Mouse (Mus musculus) ES-E14 (cell line): ENCODE measurements around the gene Lexm. TPM values are rescaled to one million over a fixed set of nuclear protein-coding genes. Genes with fewer than 3 reads are reported as not detected.

Experiments
- DNase-seq: peaks from one replicate; pipeline ENCODE4 v3.0.0-alpha.2; 2013; ENCODE audit warnings: low read depth, low spot score
- H3K27ac ChIP-seq: 2 replicates; pipeline ENCODE4 v1.5.1; 2012; ENCODE audit warnings: low read depth, mild to moderate bottlenecking, low read length, moderate library complexity, mixed read lengths; ENCODE audit not compliant: poor library complexity, insufficient read depth, severe bottlenecking
- H3K36me3 ChIP-seq: 2 replicates; pipeline ENCODE4 v1.6.1; 2012; ENCODE audit warnings: mild to moderate bottlenecking, low read length, moderate library complexity, mixed read lengths; ENCODE audit not compliant: control insufficient read depth, poor library complexity, insufficient read depth, severe bottlenecking
- H3K4me1 ChIP-seq, 2 experiments: fragments of 150-350 bp in 1 of 2; sonication (generic) in 1 of 2; 2 replicates each; pipeline ENCODE4 v1.6.1; 2012; ENCODE audit warnings: low read length in 2 of 2, mild to moderate bottlenecking in 1 of 2, mixed read lengths in 1 of 2; ENCODE audit not compliant: control insufficient read depth in 2 of 2, insufficient read depth in 2 of 2, poor library complexity in 1 of 2
- H3K4me3 ChIP-seq, 2 experiments: fragments of 150-350 bp in 1 of 2; sonication (generic) in 1 of 2; 2 replicates each; pipeline ENCODE4 v1.5.1; 2012; ENCODE audit warnings: low read length in 2 of 2, low read depth in 1 of 2, mild to moderate bottlenecking in 1 of 2, mixed read lengths in 1 of 2; ENCODE audit not compliant: insufficient read depth in 1 of 2, poor library complexity in 1 of 2, severe bottlenecking in 1 of 2
- H3K9ac ChIP-seq: 2 replicates; pipeline ENCODE4 v1.6.1; 2012; ENCODE audit warnings: low read depth, mild to moderate bottlenecking, low read length, mixed read lengths; ENCODE audit not compliant: poor library complexity, insufficient read depth, severe bottlenecking
- H3K9me3 ChIP-seq: fragments of 150-350 bp; sonication (generic); 2 replicates; pipeline ENCODE4 v1.6.1; 2012; ENCODE audit warnings: low read depth, mild to moderate bottlenecking, low read length; ENCODE audit not compliant: control insufficient read depth, insufficient read depth
- CHD2 ChIP-seq: IDR thresholded peaks from 2 replicates; pipeline ENCODE4 v1.6.1; 2014; ENCODE audit warnings: mild to moderate bottlenecking, low read depth, low read length, inconsistent platforms
- HCFC1 ChIP-seq: IDR thresholded peaks from 2 replicates; pipeline ENCODE4 v1.6.1; 2012; ENCODE audit warnings: low read length, inconsistent platforms, borderline replicate concordance; ENCODE audit not compliant: insufficient read depth
- MAFK ChIP-seq: IDR thresholded peaks from 2 replicates; pipeline ENCODE4 v1.6.1; 2014; ENCODE audit warnings: mild to moderate bottlenecking, low read depth, low read length, inconsistent platforms; ENCODE audit not compliant: insufficient read depth
- ZC3H11A ChIP-seq: IDR thresholded peaks from 2 replicates; pipeline ENCODE4 v1.6.1; 2012; ENCODE audit warnings: low read depth, mild to moderate bottlenecking, inconsistent platforms, low read length, borderline replicate concordance
- ZNF384 ChIP-seq: IDR thresholded peaks from 2 replicates; pipeline ENCODE4 v1.6.1; 2012; ENCODE audit warnings: low read depth, low read length, inconsistent platforms
- in situ Hi-C, 2 experiments: fragments of 600-800 bp; cut with MboI; formaldehyde crosslinking; loops; one replicate each; pipeline ENCODE4 v1.15.1; 2025; ENCODE audit warnings: low sequenced_read_pairs in 2 of 2, inconsistent platforms in 1 of 2; ENCODE audit not compliant: unreplicated experiment in 2 of 2
- total RNA-seq: library from RNA; depleted of rRNA; stranded (reverse); fragments of 300-350 nt; gene quantifications from 2 replicates; pipeline ENCODE4 v1.2.3, GENCODE M21; 2012; rRNA removed

Gene Lexm
- 2.1 and 2.9 TPM in 2 replicates for total RNA-seq

- H3K4me1 ChIP-seq, result peaks cover 2 to 34% of the 10 kb centered on the region in 2 experiments; a peak in 2 of 4 replicates
- H3K4me3 ChIP-seq, result peak within 1 kb of the TSS; percentile 5 to 50; a peak in 2 of 4 replicates
- DNase-seq, result no peak
- peak within 1 kb of the TSS; percentile 24; the same call in 1 of the 2 replicates for H3K27ac ChIP-seq
- no peaks in the 10 kb centered on the region for H3K9me3 ChIP-seq
- no peak within 1 kb of the TSS for H3K9ac ChIP-seq
- H3K36me3 ChIP-seq, result no peaks in the 10 kb centered on the region
- in situ Hi-C loops, result loop anchor here in 1 of 2 experiments (10.0 kb wide), 1 partner anchor 98 kb away; no protein-coding TSS in a partner anchor
- peak; percentile 41; the same call in 1 of the 2 replicates for TF ChIP-seq MAFK
- TF ChIP-seq ZNF384, result no peak
- no peak for TF ChIP-seq CHD2
- no peak for TF ChIP-seq ZC3H11A
- no peak for TF ChIP-seq HCFC1
These were observed at the start of gene Lexm for GRCm38 (mm10) chr4:106617056-106617455. Gene Lexm, minus strand, starts transcription at chr4:106617241.

GRCm38 (mm10) chr4:106666546-106666945 is 49.5 kb upstream of the Lexm start:
- H3K9ac ChIP-seq, result no peak overlapping the region
- no peak overlapping the region for H3K4me3 ChIP-seq
- DNase-seq, result no peak
- no peak overlapping the region for H3K27ac ChIP-seq
- H3K36me3 ChIP-seq, result peaks cover 56% of the 10 kb centered on the region
- in situ Hi-C loops, result no loop called here
- H3K9me3 ChIP-seq, result no peaks in the 10 kb centered on the region
- H3K4me1 ChIP-seq, result peaks cover 0 to 5% of the 10 kb centered on the region in 2 experiments; a peak in 2 of 4 replicates
- TF ChIP-seq MAFK, result no peak
- no peak for TF ChIP-seq HCFC1
- no peak for TF ChIP-seq ZC3H11A
- TF ChIP-seq ZNF384, result no peak
- TF ChIP-seq CHD2, result no peak

GRCm38 (mm10) chr4:106665673-106666072 is 48.6 kb upstream of the Lexm start:
- Histone ChIP-seq H3K4me3 (no peak overlapping the region), H3K36me3 (peaks cover 55% of the 10 kb centered on the region), H3K27ac (no peak overlapping the region; the same call in 1 of the 2 replicates), H3K9ac (no peak overlapping the region), H3K4me1 (peaks cover 0 to 5% of the 10 kb centered on the region in 2 experiments; a peak in 2 of 4 replicates), H3K9me3 (no peaks in the 10 kb centered on the region)
- in situ Hi-C loops, result no loop called here
- DNase-seq, result no peak
- TF ChIP-seq HCFC1 (no peak), CHD2 (no peak)

GRCm38 (mm10) chr4:106665269-106665668 is 48.2 kb upstream of the Lexm start:
- no peak for DNase-seq
- TF ChIP-seq ZC3H11A (no peak), HCFC1 (no peak), CHD2 (no peak), ZNF384 (no peak), MAFK (no peak)
- no peak overlapping the region for H3K4me3 ChIP-seq
- peaks cover 0 to 5% of the 10 kb centered on the region in 2 experiments; a peak in 2 of 4 replicates for H3K4me1 ChIP-seq
- H3K9me3 ChIP-seq, result no peaks in the 10 kb centered on the region
- peaks cover 53% of the 10 kb centered on the region for H3K36me3 ChIP-seq
- no peak overlapping the region; the same call in 1 of the 2 replicates for H3K27ac ChIP-seq
- in situ Hi-C loops, result no loop called here
- no peak overlapping the region for H3K9ac ChIP-seq

GRCm38 (mm10) chr4:106664697-106665096 is 47.7 kb upstream of the Lexm start:
- H3K9ac ChIP-seq, result no peak overlapping the region
- peaks cover 49% of the 10 kb centered on the region for H3K36me3 ChIP-seq
- no peak for TF ChIP-seq CHD2
- TF ChIP-seq HCFC1, result no peak
- no peak for TF ChIP-seq MAFK
- no peak for TF ChIP-seq ZNF384
- TF ChIP-seq ZC3H11A, result no peak
- in situ Hi-C loops, result no loop called here
- H3K27ac ChIP-seq, result peak overlapping the region; percentile 42; the same call in 1 of the 2 replicates
- H3K4me3 ChIP-seq, result no peak overlapping the region
- no peak for DNase-seq
- peaks cover 0 to 5% of the 10 kb centered on the region in 2 experiments; a peak in 2 of 4 replicates for H3K4me1 ChIP-seq
- no peaks in the 10 kb centered on the region for H3K9me3 ChIP-seq
